Mouse (Mus musculus) 416B (cell line): ENCODE measurements at regions not wholly inside any gene's neighbourhood (a gene's known extent, or its start where the extent isn't known, plus 50 kb on each side); places are given as distances from the start of the nearest gene placed in this dataset.
"Not testable (repeated sequence)": the region's sequence is repeated elsewhere in the genome, so short reads cannot be mapped to it uniquely, and the experiment has no call there.

Source experiments
- DNase-seq: peaks from one replicate; pipeline ENCODE4 v3.0.0; 2011; ENCODE audit warnings: low read depth

DNA sequence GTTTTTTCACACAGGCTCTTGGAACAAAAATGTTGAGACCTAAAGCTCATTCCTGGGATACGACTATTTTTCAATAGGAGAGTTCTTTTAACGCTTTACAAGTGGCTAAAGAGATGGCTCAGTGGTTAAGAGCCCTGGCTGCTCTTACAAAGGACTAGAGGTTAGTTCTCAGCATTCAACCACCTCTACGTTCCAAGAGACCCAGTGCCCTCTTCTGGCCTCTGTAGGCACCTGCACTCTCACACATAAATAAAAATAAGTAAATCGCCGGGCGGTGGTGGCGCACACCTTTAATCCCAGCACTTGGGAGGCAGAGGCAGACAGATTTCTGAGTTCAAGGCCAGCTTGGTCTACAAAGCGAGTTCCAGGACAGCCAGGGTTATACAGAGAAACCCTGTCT lies 70.5 kb upstream of the Rad23b start:
- not testable (repeated sequence) for DNase-seq

DNA sequence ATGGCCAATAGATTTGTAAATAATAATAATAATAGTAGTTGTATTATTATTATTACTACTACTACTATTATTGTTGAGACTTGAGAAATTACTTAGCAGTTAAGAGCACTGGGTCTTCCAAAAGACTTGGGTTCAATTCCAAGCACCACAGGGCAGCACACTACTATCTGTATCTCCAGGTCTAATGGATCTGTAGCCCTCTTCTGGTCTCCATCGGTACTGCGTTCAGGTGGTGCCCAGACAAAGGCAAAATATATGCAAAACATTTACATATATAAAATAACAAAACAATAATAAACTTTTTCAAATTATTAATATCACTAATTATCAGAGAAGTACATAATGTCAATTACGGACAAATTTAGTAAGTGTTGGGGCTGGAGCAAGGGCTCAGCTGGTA lies 69.1 kb upstream of the Rad23b start:
- DNase-seq, result peak; percentile 11

DNA sequence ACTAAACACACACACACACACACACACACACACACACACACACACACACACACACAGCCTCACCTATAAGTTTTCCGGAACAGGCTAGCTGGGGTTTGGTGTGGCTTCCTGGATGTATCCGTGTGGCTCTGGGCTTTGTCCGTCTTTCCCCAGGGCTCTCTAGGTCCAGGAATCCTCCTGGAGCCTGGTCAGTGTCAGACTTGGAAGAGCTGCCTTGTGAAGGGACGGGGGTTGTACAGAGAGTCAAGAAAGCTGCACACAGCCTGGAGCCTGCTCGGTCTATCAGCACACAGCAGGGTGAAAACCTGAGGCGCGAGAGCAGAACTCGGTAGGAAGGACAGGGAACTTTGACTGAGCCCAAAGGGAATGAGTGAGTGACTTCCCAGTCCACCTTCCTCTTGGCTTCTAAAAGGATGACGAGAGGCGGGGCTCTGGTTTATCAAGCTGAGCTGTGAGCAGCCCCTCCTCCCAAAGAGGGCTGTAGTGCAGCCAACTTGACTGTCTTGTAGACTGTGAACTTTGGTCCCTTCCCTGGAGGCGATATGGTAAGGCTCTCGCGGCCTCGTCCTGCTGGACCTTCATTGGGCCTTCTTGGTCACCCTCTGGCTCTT lies 68.3 kb upstream of the Rad23b start:
- no peak for DNase-seq

DNA sequence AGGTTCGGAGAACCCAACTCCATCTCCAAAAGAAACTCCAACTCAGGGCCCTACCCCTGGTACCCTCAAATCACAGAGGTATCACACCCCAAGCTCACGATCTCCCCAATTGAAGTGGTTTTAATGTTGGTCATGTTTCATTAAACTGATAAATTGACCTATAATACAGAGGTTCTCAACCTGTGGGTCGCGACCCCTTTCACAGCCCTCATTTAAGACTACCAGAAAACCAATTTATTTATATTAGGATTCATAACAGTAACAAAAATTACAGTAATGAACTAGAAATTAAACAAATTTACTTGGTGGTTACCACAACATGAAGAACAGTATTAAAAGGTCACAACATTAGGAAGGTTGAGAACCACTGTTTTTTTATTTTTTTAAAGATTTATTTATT lies 67.4 kb upstream of the Rad23b start:
- DNase-seq, result no peak

DNA sequence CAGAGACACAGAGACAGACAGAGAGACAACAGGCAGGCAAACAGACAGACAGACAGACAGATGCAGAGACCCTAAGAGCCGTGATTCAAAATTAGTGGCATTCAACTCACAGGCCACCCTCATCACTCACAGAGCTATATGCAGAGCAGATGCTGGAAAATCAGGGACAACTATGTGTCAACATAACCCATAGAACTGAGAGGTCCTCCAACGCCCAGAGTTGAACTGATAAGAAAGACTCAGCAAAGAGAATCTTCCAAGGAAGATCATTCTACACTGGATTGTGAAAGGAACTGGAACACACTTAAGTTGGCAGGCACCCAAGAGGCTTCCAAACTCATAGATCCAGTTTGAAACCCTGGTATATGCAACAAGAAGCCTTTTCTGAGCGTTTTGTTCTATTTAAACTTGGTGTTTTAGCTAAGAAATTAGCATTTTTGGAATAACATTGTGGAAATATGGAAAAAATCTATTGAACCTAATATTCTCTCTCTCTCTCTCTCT lies 65.1 kb upstream of the Rad23b start:
- no peak for DNase-seq

DNA sequence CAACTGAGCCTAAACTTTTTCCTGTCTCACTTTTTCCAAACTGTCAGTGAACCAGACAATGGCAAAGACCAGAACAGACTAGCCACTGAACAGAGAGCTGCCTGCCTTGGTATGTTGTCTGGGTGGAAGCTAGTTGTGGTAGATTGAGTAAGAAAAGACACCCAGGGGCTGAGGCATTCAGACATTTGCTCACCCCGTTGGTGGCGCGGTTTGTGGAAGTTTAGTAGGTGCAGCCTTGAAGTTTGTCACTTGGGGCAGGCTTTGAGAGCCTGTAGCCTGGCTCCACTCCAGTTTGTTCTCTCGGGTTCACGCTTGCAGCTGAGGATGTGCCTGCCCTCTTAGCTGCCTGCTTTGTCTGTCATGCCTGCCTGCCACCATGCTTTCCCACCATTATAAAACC lies 64.2 kb upstream of the Rad23b start:
- DNase-seq, result no peak

DNA sequence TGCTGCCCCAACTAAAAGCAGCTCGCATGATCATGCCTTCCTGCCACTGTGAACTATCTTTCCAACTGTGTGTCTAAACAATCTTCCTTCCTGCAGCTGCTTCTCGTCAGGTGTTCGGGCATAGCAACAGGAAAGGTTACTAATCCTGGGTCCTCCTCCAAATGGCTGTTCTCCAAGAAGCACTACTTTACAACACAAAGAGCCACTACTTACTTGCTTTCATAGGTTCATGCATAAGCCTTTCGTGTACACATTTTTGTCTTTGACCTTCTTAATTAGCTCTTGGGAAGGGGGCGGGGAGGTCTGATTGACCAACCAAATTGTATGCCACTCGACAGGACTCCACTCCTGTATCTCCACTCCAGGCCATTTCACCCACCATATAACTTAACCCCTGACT lies 61.4 kb upstream of the Rad23b start:
- peak; percentile 8 for DNase-seq

DNA sequence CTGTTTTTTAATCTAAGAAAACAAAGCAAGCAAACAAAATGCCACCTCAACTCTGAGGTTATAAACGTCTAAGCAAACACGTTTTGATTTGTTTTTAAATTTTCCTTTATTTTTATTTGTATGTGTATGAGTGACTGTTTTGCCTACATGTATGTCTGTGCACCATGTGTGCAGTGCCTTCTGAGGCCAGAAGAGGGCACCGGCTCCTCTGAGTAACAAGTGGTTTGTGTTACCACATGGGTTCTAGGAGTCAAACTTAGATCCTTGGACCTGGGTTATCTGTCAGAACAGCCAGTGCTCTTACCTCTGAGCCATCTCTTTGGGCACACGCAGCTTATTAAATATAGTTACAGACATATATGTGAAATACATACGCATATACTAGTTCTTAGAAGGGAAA lies 57.6 kb upstream of the Rad23b start:
- DNase-seq, result peak; percentile 67

DNA sequence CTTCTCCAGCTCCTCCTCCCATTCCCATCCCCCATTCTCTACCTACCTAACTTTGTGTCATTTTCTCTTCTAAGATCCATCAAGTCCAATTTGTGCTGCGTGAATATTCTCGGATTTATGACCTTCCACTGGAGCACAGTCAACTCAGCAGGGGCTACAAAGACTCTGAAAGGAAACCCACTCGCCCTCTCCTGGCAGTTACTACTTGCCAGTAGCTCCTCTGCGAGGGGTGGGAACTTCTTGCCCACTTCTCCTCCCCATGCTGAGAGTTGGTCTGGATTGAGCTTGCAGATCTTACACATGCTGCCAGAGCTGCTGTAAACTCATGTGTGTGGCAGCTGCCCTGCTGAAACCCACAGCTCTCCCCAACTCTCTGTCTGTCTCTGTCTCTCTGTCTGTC lies 57.1 kb upstream of the Rad23b start:
- DNase-seq, result no peak

DNA sequence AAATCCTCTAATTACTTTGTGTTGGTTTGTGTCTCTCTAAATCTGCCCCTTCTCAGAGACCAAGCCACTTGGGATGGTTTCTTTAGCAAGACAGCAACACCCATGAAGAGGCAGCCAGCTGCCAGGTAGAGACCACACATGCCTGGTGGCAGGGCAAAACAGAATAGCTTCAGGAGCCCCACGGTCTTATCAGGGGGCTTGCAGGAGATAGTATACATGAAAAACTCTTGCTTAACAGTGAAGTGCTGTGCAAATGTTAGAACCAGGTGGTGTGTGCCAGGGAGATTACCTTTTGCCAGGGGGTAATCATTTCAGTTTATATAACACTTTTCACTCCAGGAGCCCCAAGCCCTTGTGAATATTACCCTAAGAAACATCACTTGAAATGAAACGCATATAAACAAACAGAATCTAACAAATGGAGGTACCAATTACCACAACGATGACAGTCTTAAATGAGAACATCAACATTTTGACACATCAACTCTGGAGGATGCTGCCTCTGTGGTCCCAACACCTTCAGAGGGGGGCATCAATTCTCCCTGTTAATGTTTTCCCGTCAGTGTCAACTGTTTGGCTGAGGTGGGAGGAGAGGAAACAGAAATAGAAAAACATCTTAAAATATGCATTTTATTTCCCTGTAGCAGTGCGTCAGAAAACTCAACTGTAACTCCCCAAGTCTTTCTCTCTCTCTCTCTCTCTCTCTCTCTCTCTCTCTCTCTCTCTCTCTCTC lies 56.3 kb upstream of the Rad23b start:
- no peak for DNase-seq

DNA sequence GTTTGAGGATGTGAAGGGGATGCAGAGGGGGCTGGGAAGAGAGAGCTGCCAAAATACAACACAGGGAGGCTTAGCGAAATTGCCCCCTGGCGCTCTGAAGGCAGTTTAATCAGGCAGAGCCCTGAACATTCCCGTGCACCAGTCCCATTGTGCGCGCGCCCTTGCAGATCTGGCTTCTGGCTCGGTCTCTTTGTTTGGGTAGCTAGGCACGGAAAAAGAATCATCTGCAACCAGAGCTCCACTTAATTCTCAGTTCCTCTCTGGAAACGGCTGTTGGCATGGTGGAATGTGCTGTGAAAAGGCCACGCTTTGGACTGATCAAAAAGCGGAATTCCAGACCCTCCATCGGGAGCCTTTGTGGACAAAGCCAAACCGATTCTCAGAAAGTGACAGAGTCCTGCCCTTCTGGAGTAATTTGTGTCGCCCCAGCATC lies 55.6 kb upstream of the Rad23b start:
- DNase-seq, result no peak

DNA sequence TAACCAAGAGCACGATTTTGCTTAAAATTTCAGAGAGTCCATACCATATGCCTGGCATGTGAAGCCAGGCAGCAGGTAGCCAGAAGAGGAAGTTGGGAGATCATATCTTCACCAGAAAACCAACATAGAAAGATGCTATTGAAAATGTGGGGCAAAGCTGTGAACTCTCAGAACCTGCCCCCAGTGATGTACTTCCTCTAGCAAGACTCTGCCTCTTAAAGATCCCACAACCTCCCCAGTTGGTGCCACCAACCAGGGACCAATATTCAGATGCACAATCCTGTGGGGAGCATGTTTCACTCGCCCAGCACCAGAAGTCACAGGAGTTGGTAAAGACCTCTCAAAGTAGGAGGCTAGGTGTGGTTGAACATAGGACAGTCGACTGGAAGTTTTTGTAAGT lies 52.0 kb upstream of the Rad23b start:
- DNase-seq, result no peak
